In genomic region chr4:124936613-124937471, GRCm38 (mm10) we compare ENCODE assay signal across 8 mouse cellular contexts. TPM values are rescaled to one million over a fixed set of nuclear protein-coding genes. Genes with fewer than 3 reads are reported as not detected.
DNase-seq lines count a peak whose midpoint lies in the region; ATAC-seq lines count a peak whose summit lies in the region.

Gene 9930104L06Rik, plus strand, starts transcription at chr4:124937048.

- DNase-seq in WW6 (ENCODE audit: low read depth, low spot score), result peak; percentile 89
- DNase-seq in cerebellum, postnatal 4 days (ENCODE audit: low spot score in 2 of 2), result peak; percentile 83 to 92
- DNase-seq in gastrocnemius, adult 18-20 months (ENCODE audit: low spot score), result peak; percentile 96
- DNase-seq in left cerebral cortex, adult 18-20 months (ENCODE audit: low spot score in 2 of 2), result peak; percentile 96 to 97
- DNase-seq in right cerebral cortex, adult 18-20 months, result peak; percentile 97
- DNase-seq in urinary bladder, postnatal 10 days (ENCODE audit: low spot score), result peak; percentile 64

- H3K4me2 ChIP-seq in hindbrain, embryonic 16.5 days (ENCODE audit: low read length), result peak within 1 kb of the TSS; percentile 99

- no peaks in the 10 kb centered on the region for H3K27me3 ChIP-seq in hindbrain, embryonic 16.5 days (replicated peaks; ENCODE audit: control insufficient read depth, insufficient read depth, low read length)

- WGBS in hindbrain, embryonic 16.5 days, result under 1% methylated on average over 52 of the region's 52 CpGs
- under 1% methylated on average over 52 of the region's 52 CpGs for WGBS in macrophage (ENCODE audit: missing documents)

- H3K9me3 ChIP-seq in hindbrain, embryonic 16.5 days (ENCODE audit: control insufficient read depth, low read length), result no peaks in the 10 kb centered on the region

- H3K4me3 ChIP-seq in hindbrain, embryonic 16.5 days (ENCODE audit: low read length), result peak within 1 kb of the TSS; percentile 87
- H3K4me3 ChIP-seq in macrophage (ENCODE audit: inconsistent target), result peak within 1 kb of the TSS; percentile 97

- ATAC-seq in hindbrain, embryonic 16.5 days, result peak; percentile 100

- H3K4me1 ChIP-seq in hindbrain, embryonic 16.5 days (ENCODE audit: control insufficient read depth, insufficient read depth, low read depth, low read length), result peaks cover 17% of the 10 kb centered on the region

- H3K9ac ChIP-seq in hindbrain, embryonic 16.5 days (ENCODE audit: low read depth, low read length), result peak within 1 kb of the TSS; percentile 73

- peaks cover 37% of the 10 kb centered on the region for H3K79me2 ChIP-seq in macrophage (ENCODE audit: inconsistent target)

- 0 out of 2 replicates have a peak within 1 kb of the TSS, but pooled peaks have one; percentile 44 for H3K27ac ChIP-seq in hindbrain, embryonic 16.5 days (ENCODE audit: low read depth, low read length)
- peak within 1 kb of the TSS; percentile 60 for H3K27ac ChIP-seq in macrophage

- H3K36me3 ChIP-seq in hindbrain, embryonic 16.5 days (ENCODE audit: control insufficient read depth, insufficient read depth, low read length), result peaks cover 15% of the 10 kb centered on the region
- H3K36me3 ChIP-seq in macrophage (ENCODE audit: inconsistent target), result peaks cover 17% of the 10 kb centered on the region; the same call in 1 of the 2 replicates

RNA-seq across cellular contexts. Expression of gene 9930104L06Rik, which starts in this region (rescaled TPM):
- 1 to 10 TPM; 6.2 to 6.5 TPM for total RNA-seq in gastrocnemius, adult 18-20 months (2021)
- 13.2 and 16.5 TPM in 2 replicates for polyA plus RNA-seq in hindbrain, embryonic 16.5 days (2015; fragmentation: Nextera tagmentation; extraction: Ambion mirVana)
- total RNA-seq in left cerebral cortex, adult 18-20 months (2021), result 10 to 100 TPM; 17.5 to 19.3 TPM
- 10 to 100 TPM; 10.9 to 94.8 (median 32.5) TPM for total RNA-seq in macrophage (2018; cell fraction: chromatin; rRNA removed)
- total RNA-seq in macrophage (2018; cell fraction: cytosol; rRNA removed), result 10 to 100 TPM in 4 of 26 experiments, 1 to 10 TPM in 22; 2.5 to 11.9 (median 7.1) TPM
- 10 to 100 TPM in 24 of 26 experiments, 1 to 10 TPM in 2; 5.8 to 51.0 (median 22.4) TPM for total RNA-seq in macrophage (2018; cell fraction: nucleus; rRNA removed)
- polyA plus RNA-seq in macrophage (2018), result 8.4 to 11.2 TPM (median 9.5 TPM) in 3 replicates

Comparison
In these comparisons a context has a peak if more than half of its experiments do, and no peak if none do; other contexts are left out.
1. Peak in every context shown above with its lines: DNase-seq, ATAC-seq, H3K4me3 ChIP-seq and H3K27ac ChIP-seq.